Mouse (Mus musculus) spleen, postnatal 0 days (tissue): ENCODE data around the gene Gm28308. TPM values are rescaled to one million over a fixed set of nuclear protein-coding genes. Genes with fewer than 3 reads are reported as not detected.

Experiments
- microRNA counts: library from miRNA; unstranded; fragments of <30 nt; microRNA quantifications from one replicate; lab custom pipeline; 2015
- polyA plus RNA-seq: library from polyadenylated mRNA; unstranded; fragments of >200 nt; fragmentation: Nextera tagmentation; extraction: Ambion mirVana; gene quantifications from 2 replicates; pipeline ENCODE4 v1.2.1, GENCODE M21; 2015

The Gm28308 gene
- polyA plus RNA-seq, 1 experiment from 2014 or later: not detected

MicroRNA genes within 50 kb of the gene (microRNA counts, 519-probe panel; counts per million panel counts)
- microRNA mmu-miR-196b (lab: Ali Mortazavi, UCI): 88.3 counts per million

Other genes starting within 250 kb of the Gm28308 start
- gene Skap2, start 200.8 kb downstream of the Gm28308 start, polyA plus RNA-seq: 33.6 and 44.8 TPM in 2 replicates
- gene Hoxa1, start 55.0 kb downstream of the Gm28308 start, polyA plus RNA-seq: 0.17 and 0.32 TPM in 2 replicates
- gene Hoxa2, start 48.5 kb downstream of the Gm28308 start, polyA plus RNA-seq: 0.43 and 0.64 TPM in 2 replicates
- gene 5730596B20Rik, start 35.8 kb downstream of the Gm28308 start, polyA plus RNA-seq: 0.11 and 0.13 TPM in 2 replicates
- 0.23 and 0.25 TPM in 2 replicates for gene Hoxa4, start 21.6 kb downstream of the Gm28308 start, polyA plus RNA-seq
- 1.5 and 2.4 TPM in 2 replicates for gene Hoxa5, start 8.8 kb downstream of the Gm28308 start, polyA plus RNA-seq
- gene Hoxa6, start 4.6 kb downstream of the Gm28308 start, polyA plus RNA-seq: 0.19 TPM in 1 of 2 replicates, not detected in the other
- 0.49 and 0.56 TPM in 2 replicates for gene Hoxa3, start within 50 bp of the Gm28308 start, polyA plus RNA-seq
- gene Hoxa7, start 8.5 kb upstream of the Gm28308 start, polyA plus RNA-seq: 1.4 and 2.5 TPM in 2 replicates
- 0.46 and 0.52 TPM in 2 replicates for gene Hoxa9, start 17.8 kb upstream of the Gm28308 start, polyA plus RNA-seq
- gene Hoxa10, start 27.5 kb upstream of the Gm28308 start, polyA plus RNA-seq: 0.10 and 0.11 TPM in 2 replicates
- gene Hoxa11, start 32.5 kb upstream of the Gm28308 start, polyA plus RNA-seq: not detected in 2 replicates
- not detected in 2 replicates for gene Hoxa13, start 47.5 kb upstream of the Gm28308 start, polyA plus RNA-seq
- not detected in 2 replicates for gene Evx1, start 100.2 kb upstream of the Gm28308 start, polyA plus RNA-seq